Mouse (Mus musculus) heart, adult 18-20 months (tissue): ENCODE measurements around the gene Bcl2a1d. TPM values are rescaled to one million over a fixed set of nuclear protein-coding genes. Genes with fewer than 3 reads are reported as not detected.
"Not testable (repeated sequence)": the region's sequence is repeated elsewhere in the genome, so short reads cannot be mapped to it uniquely, and the experiment has no call there.

Source experiments
- DNase-seq, 2 experiments: peaks; one replicate each; pipeline ENCODE4 v3.0.0; 2021 to 2022; ENCODE audit warnings: mixed read lengths in 1 of 2
- total RNA-seq, 2 experiments: library from RNA; stranded (reverse); gene quantifications; 2 replicates each; pipeline ENCODE4 v1.2.3; 2021

Bcl2a1d gene
- total RNA-seq, 2 experiments from 2014 or later: 0.72 to 2.0 TPM

DNA sequence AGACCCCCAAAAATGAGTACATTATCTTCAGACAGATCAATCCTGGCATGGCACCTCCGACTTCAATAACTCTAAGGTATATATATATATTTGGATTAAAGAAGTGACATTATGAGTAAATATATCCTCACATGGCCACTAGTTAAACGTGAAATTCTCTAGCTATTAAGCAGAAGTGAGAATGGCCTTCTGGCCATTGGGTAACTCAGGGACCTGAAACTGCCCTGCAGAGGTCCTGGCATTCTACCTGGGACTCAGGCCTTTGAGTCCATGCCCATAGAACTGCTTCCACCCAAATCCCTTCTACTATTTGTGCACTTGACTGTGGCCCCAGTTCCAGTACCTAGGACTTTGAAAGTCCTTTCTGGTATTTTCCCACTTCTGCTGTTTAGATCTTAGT, 40.4 kb downstream of the Bcl2a1d start:
- DNase-seq: not testable (repeated sequence)

- not testable (repeated sequence) for DNase-seq
These were observed 42.3 kb downstream of the Bcl2a1d start for GRCm38 (mm10) chr9:88689451-88689850.

DNA sequence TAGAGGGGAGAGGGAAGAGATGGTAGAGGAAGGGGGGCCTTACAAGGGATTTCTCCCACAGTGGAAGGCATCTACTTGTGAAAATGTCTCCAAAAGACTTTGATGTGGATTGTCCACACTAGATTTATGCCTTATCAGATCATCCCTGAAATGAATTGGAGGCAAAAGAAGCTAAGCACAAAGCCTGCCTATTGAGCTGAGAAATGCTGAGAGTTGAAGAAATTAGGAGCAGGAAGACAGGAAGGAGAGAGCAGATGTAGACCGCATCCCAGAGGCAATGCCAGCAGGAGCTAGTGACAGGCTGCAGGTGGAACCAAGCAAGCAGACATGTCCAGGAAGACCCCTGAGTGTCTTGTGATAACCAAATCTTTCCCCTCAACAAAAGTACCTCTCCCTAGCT, 45.0 kb downstream of the Bcl2a1d start:
- not testable (repeated sequence) for DNase-seq

Other genes with a start within 250 kb of the Bcl2a1d start
- gene Syncrip, start 249.3 kb downstream of the Bcl2a1d start, total RNA-seq: 10 to 100 TPM; 56.1 to 61.2 TPM
- 1 to 10 TPM; 7.6 to 9.0 TPM for gene Zfp949, start 183.9 kb downstream of the Bcl2a1d start, total RNA-seq
- gene Trim43a, start 151.0 kb downstream of the Bcl2a1d start, total RNA-seq: not detected
- 10 to 100 TPM; 14.3 to 20.7 TPM for gene Mthfsl, start 11.6 kb downstream of the Bcl2a1d start, total RNA-seq
- gene Trim43c, start 107.2 kb upstream of the Bcl2a1d start, total RNA-seq: not detected
- under 1 TPM; 0.57 to 0.62 TPM for gene Bcl2a1a, start 225.0 kb upstream of the Bcl2a1d start, total RNA-seq